Mouse (Mus musculus): Measurements from ENCODE around the gene Socs1. TPM values are rescaled to one million over a fixed set of nuclear protein-coding genes. Genes with fewer than 3 reads are reported as not detected.

Socs1 gene
- polyA plus RNA-seq, 1 experiment from 2014 or later: 8.9 TPM

GRCm38 (mm10) chr16:10786288-10786687 lies 952 bp upstream of the Socs1 start:
- Histone ChIP-seq H3K27me3 (peaks cover 10% of the 10 kb centered on the region; the same call in 1 of the 2 replicates), H3K4me1 (replicated peaks) (peaks cover 51% of the 10 kb centered on the region), H3K4me2 (peak overlapping the region; percentile 99), H3K4me3 (replicated peaks) (peak overlapping the region; percentile 67), H3K9ac (replicated peaks) (peak overlapping the region; percentile 83), H3K9me3 (no peaks in the 10 kb centered on the region), H3K27ac (peak overlapping the region; percentile 98), H3K36me3 (no peaks in the 10 kb centered on the region)
- WGBS: 1% methylated on average over 9 of the region's 9 CpGs
- ATAC-seq (ENCODE audit: insufficient number of reproducible peaks, insufficient read depth, low FRiP score, low TSS enrichment, low read depth): 0 out of 2 replicates have a peak, but pooled peaks have one; percentile 2

GRCm38 (mm10) chr16:10784793-10785370 lies 454 bp downstream of the Socs1 start:
- H3K9ac ChIP-seq (replicated peaks): peak overlapping the region; percentile 83
- H3K4me1 ChIP-seq (replicated peaks): peaks cover 64% of the 10 kb centered on the region
- peak; percentile 77 for ATAC-seq (ENCODE audit: insufficient number of reproducible peaks, insufficient read depth, low FRiP score, low TSS enrichment, low read depth)
- H3K4me3 ChIP-seq (replicated peaks): peak overlapping the region; percentile 67
- H3K4me2 ChIP-seq: peak overlapping the region; percentile 99
- H3K36me3 ChIP-seq: no peaks in the 10 kb centered on the region
- under 1% methylated on average over 53 of the region's 55 CpGs for WGBS
- H3K27ac ChIP-seq: peak overlapping the region; percentile 98
- H3K9me3 ChIP-seq: no peaks in the 10 kb centered on the region
- 0 out of 2 replicates have a peak, but pooled peaks cover 3% of the 10 kb centered on the region for H3K27me3 ChIP-seq

- H3K4me1 ChIP-seq (replicated peaks): peaks cover 64% of the 10 kb centered on the region
- H3K9ac ChIP-seq (replicated peaks): peak overlapping the region; percentile 83
- WGBS: 2% methylated on average over 72 of the region's 81 CpGs
- peak; percentile 0; the same call in 1 of the 2 replicates for ATAC-seq (ENCODE audit: insufficient number of reproducible peaks, insufficient read depth, low FRiP score, low TSS enrichment, low read depth)
- peak overlapping the region; percentile 67 for H3K4me3 ChIP-seq (replicated peaks)
- no peaks in the 10 kb centered on the region for H3K36me3 ChIP-seq
- no peaks in the 10 kb centered on the region for H3K9me3 ChIP-seq
- H3K27ac ChIP-seq: peak overlapping the region; percentile 98
- H3K4me2 ChIP-seq: peak overlapping the region; percentile 99
- H3K27me3 ChIP-seq: 0 out of 2 replicates have a peak, but pooled peaks cover 3% of the 10 kb centered on the region
Observed at GRCm38 (mm10) chr16:10783883-10784792, 1.2 kb downstream of the Socs1 start.

- ATAC-seq (ENCODE audit: insufficient number of reproducible peaks, insufficient read depth, low FRiP score, low TSS enrichment, low read depth): no peak
- Histone ChIP-seq H3K4me3 (replicated peaks) (peak overlapping the region; percentile 67), H3K27ac (no peak overlapping the region)
Observed at GRCm38 (mm10) chr16:10783451-10783850, 1.9 kb downstream of the Socs1 start.

GRCm38 (mm10) chr16:10783152-10783434 lies 2.2 kb downstream of the Socs1 start:
- Histone ChIP-seq H3K27ac (no peak overlapping the region), H3K27me3 (0 out of 2 replicates have a peak, but pooled peaks cover 3% of the 10 kb centered on the region), H3K9ac (replicated peaks) (0 out of 2 replicates have a peak overlapping the region, but pooled peaks have one; percentile 31), H3K4me1 (replicated peaks) (peaks cover 64% of the 10 kb centered on the region), H3K4me2 (peak overlapping the region; percentile 99), H3K4me3 (replicated peaks) (peak overlapping the region; percentile 67), H3K9me3 (no peaks in the 10 kb centered on the region), H3K36me3 (no peaks in the 10 kb centered on the region)
- WGBS: 27% methylated on average over 1 of the region's 1 CpGs
- no peak for ATAC-seq (ENCODE audit: insufficient number of reproducible peaks, insufficient read depth, low FRiP score, low TSS enrichment, low read depth)

More at GRCm38 (mm10) chr16:10783451-10783850, 1.9 kb downstream of the Socs1 start:
- Histone ChIP-seq H3K27me3 (0 out of 2 replicates have a peak, but pooled peaks cover 3% of the 10 kb centered on the region), H3K36me3 (no peaks in the 10 kb centered on the region), H3K4me1 (replicated peaks) (peaks cover 64% of the 10 kb centered on the region), H3K4me2 (peak overlapping the region; percentile 99), H3K9ac (replicated peaks) (0 out of 2 replicates have a peak overlapping the region, but pooled peaks have one; percentile 31), H3K9me3 (no peaks in the 10 kb centered on the region)
- 49% methylated on average over 8 of the region's 8 CpGs for WGBS

GRCm38 (mm10) chr16:10782377-10783151 lies 2.8 kb downstream of the Socs1 start:
- WGBS: 44% methylated on average over 6 of the region's 6 CpGs
- peak overlapping the region; percentile 77 for H3K27ac ChIP-seq
- 0 out of 2 replicates have a peak, but pooled peaks cover 3% of the 10 kb centered on the region for H3K27me3 ChIP-seq
- peak overlapping the region; percentile 99 for H3K4me2 ChIP-seq
- peak overlapping the region; percentile 31; the same call in 1 of the 2 replicates for H3K9ac ChIP-seq (replicated peaks)
- peaks cover 64% of the 10 kb centered on the region for H3K4me1 ChIP-seq (replicated peaks)
- no peaks in the 10 kb centered on the region for H3K9me3 ChIP-seq
- H3K36me3 ChIP-seq: no peaks in the 10 kb centered on the region
- H3K4me3 ChIP-seq (replicated peaks): peak overlapping the region; percentile 67
- no peak for ATAC-seq (ENCODE audit: insufficient number of reproducible peaks, insufficient read depth, low FRiP score, low TSS enrichment, low read depth)

- Histone ChIP-seq H3K27ac (peak overlapping the region; percentile 77), H3K36me3 (no peaks in the 10 kb centered on the region), H3K9ac (replicated peaks) (no peak overlapping the region; the same call in 1 of the 2 replicates), H3K4me3 (replicated peaks) (peak overlapping the region; percentile 67; the same call in 1 of the 2 replicates), H3K9me3 (no peaks in the 10 kb centered on the region), H3K4me1 (replicated peaks) (peaks cover 60% of the 10 kb centered on the region), H3K4me2 (peak overlapping the region; percentile 99), H3K27me3 (0 out of 2 replicates have a peak, but pooled peaks cover 3% of the 10 kb centered on the region)
- 26% methylated on average over 9 of the region's 9 CpGs for WGBS
- ATAC-seq (ENCODE audit: insufficient number of reproducible peaks, insufficient read depth, low FRiP score, low TSS enrichment, low read depth): no peak
Observed at GRCm38 (mm10) chr16:10781862-10782371, 3.4 kb downstream of the Socs1 start.

- ATAC-seq (ENCODE audit: insufficient number of reproducible peaks, insufficient read depth, low FRiP score, low TSS enrichment, low read depth): no peak
- Histone ChIP-seq H3K9ac (replicated peaks) (no peak overlapping the region), H3K27me3 (0 out of 2 replicates have a peak, but pooled peaks cover 3% of the 10 kb centered on the region), H3K4me3 (replicated peaks) (no peak overlapping the region), H3K4me2 (no peak overlapping the region), H3K4me1 (replicated peaks) (peaks cover 47% of the 10 kb centered on the region), H3K27ac (peak overlapping the region; percentile 77), H3K36me3 (no peaks in the 10 kb centered on the region), H3K9me3 (no peaks in the 10 kb centered on the region)
- WGBS: 50% methylated on average over 5 of the region's 5 CpGs
Observed at GRCm38 (mm10) chr16:10780631-10781120, 4.7 kb downstream of the Socs1 start.

- Histone ChIP-seq H3K4me1 (replicated peaks) (peaks cover 27% of the 10 kb centered on the region), H3K4me2 (no peak overlapping the region), H3K27ac (no peak overlapping the region), H3K9me3 (no peaks in the 10 kb centered on the region), H3K4me3 (replicated peaks) (no peak overlapping the region), H3K9ac (replicated peaks) (no peak overlapping the region), H3K36me3 (no peaks in the 10 kb centered on the region), H3K27me3 (no peaks in the 10 kb centered on the region)
- no peak for ATAC-seq (ENCODE audit: insufficient number of reproducible peaks, insufficient read depth, low FRiP score, low TSS enrichment, low read depth)
- WGBS: 74% methylated on average over 5 of the region's 5 CpGs
Observed at GRCm38 (mm10) chr16:10777579-10778160, 7.7 kb downstream of the Socs1 start.

- Histone ChIP-seq H3K9me3 (no peaks in the 10 kb centered on the region), H3K4me2 (no peak overlapping the region), H3K27ac (no peak overlapping the region), H3K4me3 (replicated peaks) (no peak overlapping the region), H3K4me1 (replicated peaks) (peaks cover 14% of the 10 kb centered on the region), H3K36me3 (no peaks in the 10 kb centered on the region), H3K9ac (replicated peaks) (no peak overlapping the region), H3K27me3 (no peaks in the 10 kb centered on the region)
- no peak for ATAC-seq (ENCODE audit: insufficient number of reproducible peaks, insufficient read depth, low FRiP score, low TSS enrichment, low read depth)
- 69% methylated on average over 7 of the region's 7 CpGs for WGBS
Observed at GRCm38 (mm10) chr16:10776322-10776721, 9.0 kb downstream of the Socs1 start.

Measured in limb, embryonic 12.5 days (tissue).